Mouse (Mus musculus) lung, adult 2 months (tissue): ENCODE results near the gene Mgat5.

Experiments used
- CTCF ChIP-seq: fragments of 200-500 bp; IDR thresholded peaks from 2 replicates; pipeline ENCODE4 v1.5.1; 2011; ENCODE audit warnings: mild to moderate bottlenecking, low read length, control low read depth; ENCODE audit not compliant: insufficient read depth
- POLR2A ChIP-seq: fragments of 200-500 bp; IDR thresholded peaks from 2 replicates; pipeline ENCODE4 v1.6.1; 2011; ENCODE audit warnings: low read depth, mild to moderate bottlenecking, control low read depth, low read length, borderline replicate concordance; ENCODE audit errors: extremely low read depth

DNA sequence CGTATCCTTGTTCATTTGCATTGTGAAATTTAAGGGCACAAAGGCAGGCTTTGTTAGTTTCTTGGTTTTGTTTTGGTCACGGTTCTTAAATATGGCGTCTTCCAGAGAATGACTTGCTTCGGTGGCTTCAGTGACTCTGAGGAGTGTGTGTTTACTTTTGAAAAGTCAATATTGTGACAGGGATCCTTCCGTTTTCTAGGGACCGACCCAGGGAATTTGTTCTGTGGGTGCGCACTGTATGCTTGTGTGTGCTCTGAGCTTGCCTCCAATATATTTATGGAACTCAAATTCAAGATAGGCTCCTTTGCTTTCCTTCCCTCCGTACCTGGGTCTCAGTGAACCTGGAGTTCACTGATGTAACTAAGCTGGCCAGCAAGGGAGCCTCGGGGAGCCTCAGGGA, 86.1 kb downstream of the Mgat5 start:
- TF ChIP-seq POLR2A (no peak), CTCF (no peak)
